Mouse (Mus musculus): ENCODE data around the gene Galnt7. TPM values are rescaled to one million over a fixed set of nuclear protein-coding genes. Genes with fewer than 3 reads are reported as not detected.

The Galnt7 gene
- polyA plus RNA-seq, 1 experiment from 2014 or later: 14.4 TPM

- ATAC-seq (ENCODE audit: insufficient read depth): peak; percentile 24; the same call in 1 of the 2 replicates
- Histone ChIP-seq H3K4me2 (no peak overlapping the region), H3K9me3 (ENCODE audit: low read depth, low read length) (no peaks in the 10 kb centered on the region), H3K27ac (ENCODE audit: low read depth) (no peak overlapping the region), H3K4me3 (ENCODE audit: low read depth, low read length) (no peak overlapping the region), H3K9ac (no peak overlapping the region), H3K36me3 (ENCODE audit: insufficient read depth) (no peaks in the 10 kb centered on the region), H3K27me3 (ENCODE audit: insufficient read depth, low read length) (no peaks in the 10 kb centered on the region), H3K4me1 (ENCODE audit: insufficient read depth) (no peaks in the 10 kb centered on the region)
- TF ChIP-seq CTCF (IDR thresholded peaks at IDR 0.05; ENCODE audit: low read depth): no peak
- WGBS: 70% methylated on average over 8 of the region's 8 CpGs
- DNase-seq: no peak
Measured at GRCm38 (mm10) chr8:57630148-57630547, 22.7 kb downstream of the Galnt7 start.

- no peak for TF ChIP-seq CTCF (IDR thresholded peaks at IDR 0.05; ENCODE audit: low read depth)
- Histone ChIP-seq H3K4me3 (ENCODE audit: low read depth, low read length) (no peak overlapping the region), H3K27me3 (ENCODE audit: insufficient read depth, low read length) (no peaks in the 10 kb centered on the region), H3K27ac (ENCODE audit: low read depth) (no peak overlapping the region), H3K4me1 (ENCODE audit: insufficient read depth) (no peaks in the 10 kb centered on the region), H3K9me3 (ENCODE audit: low read depth, low read length) (no peaks in the 10 kb centered on the region), H3K9ac (no peak overlapping the region), H3K36me3 (ENCODE audit: insufficient read depth) (no peaks in the 10 kb centered on the region), H3K4me2 (no peak overlapping the region)
- WGBS: 81% methylated on average over 6 of the region's 6 CpGs
- DNase-seq: no peak
- ATAC-seq (ENCODE audit: insufficient read depth): no peak
Measured at GRCm38 (mm10) chr8:57628787-57629664, 23.8 kb downstream of the Galnt7 start.

GRCm38 (mm10) chr8:57627946-57628786 lies 24.7 kb downstream of the Galnt7 start:
- TF ChIP-seq CTCF (IDR thresholded peaks at IDR 0.05; ENCODE audit: low read depth): no peak
- H3K36me3 ChIP-seq (ENCODE audit: insufficient read depth): no peaks in the 10 kb centered on the region
- H3K9ac ChIP-seq: no peak overlapping the region
- no peaks in the 10 kb centered on the region for H3K27me3 ChIP-seq (ENCODE audit: insufficient read depth, low read length)
- ATAC-seq (ENCODE audit: insufficient read depth): no peak
- no peak overlapping the region for H3K4me2 ChIP-seq
- H3K9me3 ChIP-seq (ENCODE audit: low read depth, low read length): no peaks in the 10 kb centered on the region
- 62% methylated on average over 5 of the region's 5 CpGs for WGBS
- H3K27ac ChIP-seq (ENCODE audit: low read depth): no peak overlapping the region
- H3K4me1 ChIP-seq (ENCODE audit: insufficient read depth): no peaks in the 10 kb centered on the region
- H3K4me3 ChIP-seq (ENCODE audit: low read depth, low read length): no peak overlapping the region
- DNase-seq: no peak

- H3K27ac ChIP-seq (ENCODE audit: low read depth): no peak overlapping the region
- H3K27me3 ChIP-seq (ENCODE audit: insufficient read depth, low read length): no peaks in the 10 kb centered on the region
- 85% methylated on average over 4 of the region's 4 CpGs for WGBS
- no peaks in the 10 kb centered on the region for H3K4me1 ChIP-seq (ENCODE audit: insufficient read depth)
- DNase-seq: no peak
- H3K36me3 ChIP-seq (ENCODE audit: insufficient read depth): no peaks in the 10 kb centered on the region
- no peak overlapping the region for H3K4me3 ChIP-seq (ENCODE audit: low read depth, low read length)
- H3K9ac ChIP-seq: no peak overlapping the region
- no peak for TF ChIP-seq CTCF (IDR thresholded peaks at IDR 0.05; ENCODE audit: low read depth)
- no peaks in the 10 kb centered on the region for H3K9me3 ChIP-seq (ENCODE audit: low read depth, low read length)
- no peak overlapping the region for H3K4me2 ChIP-seq
- no peak for ATAC-seq (ENCODE audit: insufficient read depth)
Measured at GRCm38 (mm10) chr8:57623955-57624354, 28.9 kb downstream of the Galnt7 start.

- H3K4me3 ChIP-seq (ENCODE audit: low read depth, low read length): no peak overlapping the region
- no peak for DNase-seq
- no peaks in the 10 kb centered on the region for H3K4me1 ChIP-seq (ENCODE audit: insufficient read depth)
- no peak for TF ChIP-seq CTCF (IDR thresholded peaks at IDR 0.05; ENCODE audit: low read depth)
- H3K9ac ChIP-seq: no peak overlapping the region
- no peak for ATAC-seq (ENCODE audit: insufficient read depth)
- WGBS: 94% methylated on average over 3 of the region's 3 CpGs
- H3K27ac ChIP-seq (ENCODE audit: low read depth): no peak overlapping the region
- no peaks in the 10 kb centered on the region for H3K9me3 ChIP-seq (ENCODE audit: low read depth, low read length)
- H3K27me3 ChIP-seq (ENCODE audit: insufficient read depth, low read length): no peaks in the 10 kb centered on the region
- no peak overlapping the region for H3K4me2 ChIP-seq
- H3K36me3 ChIP-seq (ENCODE audit: insufficient read depth): no peaks in the 10 kb centered on the region
Measured at GRCm38 (mm10) chr8:57623051-57623450, 29.8 kb downstream of the Galnt7 start.

- no peak for DNase-seq
- H3K4me1 ChIP-seq (ENCODE audit: insufficient read depth): 0 out of 2 replicates have a peak, but pooled peaks cover 3% of the 10 kb centered on the region
- no peak for ATAC-seq (ENCODE audit: insufficient read depth)
- H3K27me3 ChIP-seq (ENCODE audit: insufficient read depth, low read length): no peaks in the 10 kb centered on the region
- no peaks in the 10 kb centered on the region for H3K9me3 ChIP-seq (ENCODE audit: low read depth, low read length)
- no peak for TF ChIP-seq CTCF (IDR thresholded peaks at IDR 0.05; ENCODE audit: low read depth)
- H3K27ac ChIP-seq (ENCODE audit: low read depth): no peak overlapping the region
- no peak overlapping the region for H3K4me3 ChIP-seq (ENCODE audit: low read depth, low read length)
- 68% methylated on average over 5 of the region's 5 CpGs for WGBS
- H3K9ac ChIP-seq: no peak overlapping the region
- no peaks in the 10 kb centered on the region for H3K36me3 ChIP-seq (ENCODE audit: insufficient read depth)
- H3K4me2 ChIP-seq: no peak overlapping the region
Measured at GRCm38 (mm10) chr8:57616965-57617364, 35.9 kb downstream of the Galnt7 start.

All from lung, embryonic 14.5 days (tissue).